Mouse (Mus musculus) forebrain, embryonic 13.5 days (tissue): ENCODE results near the gene Pknox2. TPM values are rescaled to one million over a fixed set of nuclear protein-coding genes. Genes with fewer than 3 reads are reported as not detected.

Experiments
- ATAC-seq: fragments of 200-750 bp; cut with Nextera tagmentation; 2 replicates; pipeline ENCODE4 v1.8.0; 2017
- H3K27ac ChIP-seq: fragments of 300-500 bp; sonication (generic); 2 replicates; pipeline ENCODE4 v1.5.1; 2015; ENCODE audit warnings: inconsistent platforms, mild to moderate bottlenecking, moderate library complexity
- H3K27me3 ChIP-seq: fragments of 300-500 bp; sonication (generic); 2 replicates; pipeline ENCODE4 v1.6.1; 2015; ENCODE audit warnings: mild to moderate bottlenecking, inconsistent platforms
- H3K36me3 ChIP-seq: fragments of 300-500 bp; sonication (generic); 2 replicates; pipeline ENCODE4 v1.6.1; 2015; ENCODE audit warnings: mild to moderate bottlenecking, inconsistent platforms; ENCODE audit not compliant: poor library complexity, severe bottlenecking
- H3K4me1 ChIP-seq: fragments of 300-500 bp; sonication (generic); 2 replicates; pipeline ENCODE4 v1.6.1; 2015; ENCODE audit warnings: inconsistent platforms
- H3K4me2 ChIP-seq: fragments of 300-500 bp; sonication (generic); 2 replicates; pipeline ENCODE4 v1.6.1; 2015; ENCODE audit warnings: inconsistent platforms, mild to moderate bottlenecking, moderate library complexity
- H3K4me3 ChIP-seq: fragments of 300-500 bp; sonication (generic); 2 replicates; pipeline ENCODE4 v1.5.1; 2015; ENCODE audit warnings: mild to moderate bottlenecking, inconsistent platforms
- H3K9ac ChIP-seq: fragments of 300-500 bp; sonication (generic); 2 replicates; pipeline ENCODE4 v1.6.1; 2015; ENCODE audit warnings: mild to moderate bottlenecking, inconsistent platforms
- H3K9me3 ChIP-seq: fragments of 300-500 bp; sonication (generic); replicated peaks from 2 replicates; pipeline ENCODE4 v1.6.1; 2016; ENCODE audit warnings: inconsistent platforms
- WGBS: fragments of 180-500 bp; shearing (Covaris S2); methylation state at CpG from one replicate; pipeline ENCODE4 v1.1.7; 2015; 5-methylcytosine and 5-hydroxymethylcytosine counted together
- polyA plus RNA-seq: library from polyadenylated mRNA; unstranded; fragments of >200 nt; fragmentation: Nextera tagmentation; extraction: Ambion mirVana; gene quantifications from 2 replicates; pipeline ENCODE4 v1.2.1, GENCODE M21; 2015

The Pknox2 gene
- polyA plus RNA-seq, 1 experiment from 2014 or later, result 18.7 TPM

DNA sequence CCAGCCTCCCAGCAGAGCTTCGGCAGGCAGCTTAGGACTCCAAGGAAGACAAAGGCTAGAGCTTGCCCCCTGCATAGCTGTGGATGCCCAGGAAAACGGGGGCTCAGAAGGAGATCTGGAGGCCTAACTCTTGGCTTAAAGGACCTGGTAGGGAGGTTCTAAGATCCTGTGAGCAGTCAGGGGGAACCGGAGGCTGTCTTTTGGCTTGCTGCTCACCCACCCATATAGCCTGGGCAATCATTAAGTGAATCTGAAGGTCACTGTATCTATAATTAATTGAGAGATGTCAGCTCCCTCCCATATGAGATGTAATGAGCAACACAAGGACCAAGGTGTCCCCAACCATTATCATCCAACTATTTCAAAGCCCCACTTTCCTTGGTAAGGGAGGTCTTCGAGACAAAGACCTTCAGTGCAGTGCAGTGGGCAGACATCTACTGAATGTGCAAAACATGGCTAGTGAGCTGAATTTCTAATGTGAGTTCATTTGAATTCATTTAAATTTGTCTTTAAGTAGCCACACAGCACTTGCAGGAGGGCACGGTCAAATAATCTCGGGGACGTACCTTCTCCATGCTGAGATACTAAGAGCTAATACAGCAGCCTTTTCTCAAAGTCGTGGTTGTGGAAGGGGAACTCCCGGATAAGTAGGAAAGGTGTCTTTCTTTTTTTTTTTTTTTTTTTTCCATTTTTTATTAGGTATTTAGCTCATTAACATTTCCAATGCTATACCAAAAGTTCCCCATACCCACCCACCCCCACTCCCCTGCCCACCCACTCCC, 30.4 kb downstream of the Pknox2 start:
- no peak overlapping the region for H3K27ac ChIP-seq
- WGBS, result 56% methylated on average over 9 of the region's 9 CpGs

DNA sequence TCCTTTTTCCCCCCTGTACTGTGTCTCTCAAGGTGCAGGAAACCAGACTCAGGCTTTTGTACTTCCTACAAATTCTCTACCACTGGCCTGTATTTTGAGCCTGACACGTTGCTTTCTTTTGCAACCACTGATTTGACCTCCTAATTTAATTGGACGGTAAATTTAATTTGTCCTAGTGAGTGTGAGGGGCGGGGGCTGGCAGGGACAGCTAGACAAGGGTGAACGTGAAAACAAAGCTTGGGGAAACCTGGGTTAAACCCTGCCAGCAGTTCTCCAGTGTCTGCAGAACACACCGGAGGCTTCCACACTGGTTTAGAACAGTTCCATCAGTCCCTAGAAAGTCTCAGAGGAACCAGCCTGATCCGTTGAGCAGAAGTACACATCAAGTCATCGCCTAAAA, 31.4 kb downstream of the Pknox2 start:
- Histone ChIP-seq H3K27me3 (no peaks in the 10 kb centered on the region; the same call in 1 of the 2 replicates), H3K4me2 (no peak overlapping the region), H3K9ac (no peak overlapping the region), H3K36me3 (0 out of 2 replicates have a peak, but pooled peaks cover 4% of the 10 kb centered on the region), H3K9me3 (no peaks in the 10 kb centered on the region), H3K4me1 (peaks cover 36% of the 10 kb centered on the region), H3K27ac (no peak overlapping the region), H3K4me3 (no peak overlapping the region)
- ATAC-seq, result no peak
- 47% methylated on average over 7 of the region's 7 CpGs for WGBS

More for the DNA sequence above, 30.4 kb downstream of the Pknox2 start:
- Histone ChIP-seq H3K9ac (no peak overlapping the region), H3K27me3 (no peaks in the 10 kb centered on the region; the same call in 1 of the 2 replicates), H3K36me3 (0 out of 2 replicates have a peak, but pooled peaks cover 4% of the 10 kb centered on the region), H3K4me2 (no peak overlapping the region), H3K9me3 (no peaks in the 10 kb centered on the region), H3K4me1 (peaks cover 43% of the 10 kb centered on the region), H3K4me3 (no peak overlapping the region)
- ATAC-seq, result no peak

DNA sequence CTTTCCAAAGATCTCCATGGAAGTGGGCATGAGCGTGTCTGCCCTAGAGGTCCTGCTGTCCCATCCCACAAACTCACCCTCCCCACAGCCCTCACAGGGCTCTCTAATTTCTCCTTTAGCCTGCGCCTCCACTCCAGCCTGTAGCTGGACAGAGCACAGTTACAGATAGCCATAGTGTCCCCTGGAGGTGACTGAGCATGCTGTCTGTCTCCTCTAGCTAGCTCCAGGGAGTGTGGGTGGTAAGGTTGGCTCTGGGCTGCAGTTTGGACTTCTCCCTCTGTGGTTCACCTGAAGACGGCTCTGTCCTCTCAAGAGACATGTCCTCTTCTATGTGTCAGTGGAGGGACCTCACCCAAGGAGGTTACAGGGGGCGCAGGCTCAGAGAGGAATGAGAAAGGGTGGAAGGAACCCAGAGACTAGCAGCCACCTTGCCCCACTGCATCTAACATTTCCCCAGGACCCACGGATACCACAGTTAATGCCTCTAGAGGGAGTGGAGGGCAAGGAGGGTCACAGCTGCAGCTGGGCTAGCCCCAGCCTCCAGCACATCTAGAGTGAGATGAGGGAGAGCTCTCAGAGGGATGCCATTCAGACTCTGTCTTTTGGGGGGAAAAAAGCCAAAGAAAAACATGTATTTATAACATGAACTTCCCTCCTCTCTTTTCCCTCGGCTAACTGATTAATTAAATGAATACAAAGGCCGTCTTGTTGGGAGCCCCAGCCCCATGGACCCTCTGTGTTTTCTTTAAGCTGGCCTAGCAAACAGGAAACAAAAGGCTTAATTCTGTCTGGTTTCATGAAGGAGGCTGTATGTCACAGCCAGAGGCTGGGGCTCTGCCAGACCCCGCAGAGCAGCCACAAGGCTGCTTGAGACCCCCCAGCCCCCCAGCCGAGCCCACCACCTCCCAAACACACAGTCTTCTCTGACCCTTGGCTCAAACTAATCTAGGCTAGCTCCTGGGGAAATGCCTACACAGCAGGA, 32.6 kb downstream of the Pknox2 start:
- no peaks in the 10 kb centered on the region for H3K9me3 ChIP-seq
- no peak overlapping the region; the same call in 1 of the 2 replicates for H3K9ac ChIP-seq
- H3K27ac ChIP-seq, result peak overlapping the region; percentile 49
- WGBS, result 14% methylated on average over 9 of the region's 9 CpGs
- no peak overlapping the region for H3K4me2 ChIP-seq
- H3K27me3 ChIP-seq, result no peaks in the 10 kb centered on the region; the same call in 1 of the 2 replicates
- H3K4me3 ChIP-seq, result no peak overlapping the region
- peak; percentile 84 for ATAC-seq
- H3K36me3 ChIP-seq, result 0 out of 2 replicates have a peak, but pooled peaks cover 4% of the 10 kb centered on the region
- peaks cover 33% of the 10 kb centered on the region for H3K4me1 ChIP-seq

DNA sequence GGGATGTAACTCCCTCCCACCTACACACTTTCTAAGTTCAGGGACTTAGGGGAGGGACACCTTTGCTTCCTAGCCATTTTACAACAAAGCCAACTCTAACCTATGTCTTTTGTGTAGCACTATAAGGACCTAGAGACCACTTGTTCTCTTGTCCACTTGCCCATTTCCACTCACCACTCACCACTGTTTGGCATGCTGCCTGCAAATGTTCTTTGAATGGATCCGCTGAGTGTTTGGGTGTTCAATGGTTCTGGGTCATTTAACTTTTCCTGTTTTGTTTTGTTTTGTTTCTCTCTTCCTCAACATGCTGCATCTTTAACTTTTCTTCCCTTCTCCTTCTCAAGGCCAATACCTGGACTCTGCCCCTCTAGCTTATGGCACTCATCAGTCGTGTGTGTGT, 39.7 kb downstream of the Pknox2 start:
- WGBS, result 35% methylated on average over 2 of the region's 2 CpGs
- no peaks in the 10 kb centered on the region for H3K27me3 ChIP-seq
- H3K27ac ChIP-seq, result no peak overlapping the region
- no peak overlapping the region for H3K4me3 ChIP-seq
- H3K9ac ChIP-seq, result no peak overlapping the region
- ATAC-seq, result no peak
- no peak overlapping the region for H3K4me2 ChIP-seq
- H3K9me3 ChIP-seq, result no peaks in the 10 kb centered on the region
- H3K4me1 ChIP-seq, result peaks cover 9% of the 10 kb centered on the region
- no peaks in the 10 kb centered on the region for H3K36me3 ChIP-seq

DNA sequence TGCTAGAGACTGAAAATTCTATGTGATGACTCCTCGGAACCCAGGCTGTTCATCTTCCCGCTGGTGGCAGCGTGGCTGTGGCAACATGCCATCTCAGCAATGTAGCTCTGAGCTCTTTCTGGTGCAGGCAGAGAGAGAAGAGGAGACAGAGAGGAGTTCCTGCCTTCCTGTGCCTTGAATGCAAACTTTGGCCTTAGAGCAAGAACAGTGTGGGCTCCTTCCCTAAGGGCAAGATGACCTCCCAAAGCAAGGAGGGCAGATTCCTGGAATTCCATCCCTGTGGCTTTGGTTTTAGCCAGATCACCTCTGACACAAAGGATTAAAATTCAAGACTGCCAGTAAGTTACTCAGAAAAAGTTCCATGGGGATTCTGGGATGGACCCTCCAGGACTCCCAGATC, 40.4 kb downstream of the Pknox2 start:
- Histone ChIP-seq H3K27me3 (no peaks in the 10 kb centered on the region), H3K4me1 (peaks cover 10% of the 10 kb centered on the region), H3K4me3 (no peak overlapping the region), H3K9me3 (no peaks in the 10 kb centered on the region), H3K4me2 (no peak overlapping the region), H3K36me3 (no peaks in the 10 kb centered on the region), H3K9ac (no peak overlapping the region), H3K27ac (no peak overlapping the region)
- no peak for ATAC-seq
- WGBS, result 49% methylated on average over 3 of the region's 3 CpGs

DNA sequence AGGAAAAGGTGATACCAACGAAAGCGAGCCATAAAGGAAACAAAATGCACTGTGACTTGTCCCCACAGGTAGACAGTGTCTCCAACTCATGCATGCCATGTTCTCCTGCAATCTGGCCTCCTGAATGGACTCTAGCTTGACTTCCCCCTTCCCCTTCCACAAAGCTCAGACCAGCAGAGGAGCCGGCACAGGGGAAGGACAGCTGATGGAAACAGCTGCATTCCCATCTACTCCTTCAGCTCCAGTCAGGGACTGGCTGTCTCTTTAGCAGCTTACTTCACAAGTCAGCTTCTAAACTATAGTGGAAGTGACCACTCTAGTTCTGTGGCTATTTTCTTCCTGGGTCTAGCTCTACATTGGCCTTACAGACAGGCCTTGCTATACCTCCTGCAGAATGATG, 43.0 kb downstream of the Pknox2 start:
- ATAC-seq, result no peak

DNA sequence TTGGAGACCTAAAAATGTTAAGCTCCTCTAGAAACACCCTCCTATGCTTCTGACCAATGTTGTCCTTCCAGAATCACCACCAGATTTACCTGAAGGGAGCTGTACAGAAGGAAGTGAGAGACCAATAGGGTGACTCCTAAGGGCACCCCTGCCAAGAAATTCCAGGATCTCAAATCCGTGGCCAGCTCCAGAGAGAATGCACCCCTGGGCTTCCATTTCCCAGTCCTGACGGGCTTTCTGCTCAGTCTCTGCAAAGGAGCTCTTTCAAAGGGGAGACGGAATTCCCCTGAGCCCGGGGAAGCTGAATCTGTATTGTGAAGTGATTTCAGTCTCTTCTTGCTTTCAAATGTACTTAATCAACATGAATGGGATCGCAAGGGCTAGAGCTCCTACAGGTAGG, 43.4 kb downstream of the Pknox2 start:
- no peak overlapping the region for H3K9ac ChIP-seq
- no peaks in the 10 kb centered on the region for H3K36me3 ChIP-seq
- no peak overlapping the region for H3K27ac ChIP-seq
- WGBS, result 18% methylated on average over 5 of the region's 5 CpGs
- H3K4me3 ChIP-seq, result no peak overlapping the region
- no peak overlapping the region for H3K4me2 ChIP-seq
- H3K27me3 ChIP-seq, result no peaks in the 10 kb centered on the region
- ATAC-seq, result no peak
- H3K9me3 ChIP-seq, result no peaks in the 10 kb centered on the region
- H3K4me1 ChIP-seq, result peaks cover 23% of the 10 kb centered on the region

More for the DNA sequence above, 43.0 kb downstream of the Pknox2 start:
- Histone ChIP-seq H3K27me3 (no peaks in the 10 kb centered on the region), H3K4me1 (peaks cover 23% of the 10 kb centered on the region), H3K4me2 (no peak overlapping the region), H3K27ac (no peak overlapping the region), H3K9me3 (no peaks in the 10 kb centered on the region), H3K9ac (no peak overlapping the region), H3K4me3 (no peak overlapping the region), H3K36me3 (no peaks in the 10 kb centered on the region)
- WGBS, result 71% methylated on average over 3 of the region's 3 CpGs

DNA sequence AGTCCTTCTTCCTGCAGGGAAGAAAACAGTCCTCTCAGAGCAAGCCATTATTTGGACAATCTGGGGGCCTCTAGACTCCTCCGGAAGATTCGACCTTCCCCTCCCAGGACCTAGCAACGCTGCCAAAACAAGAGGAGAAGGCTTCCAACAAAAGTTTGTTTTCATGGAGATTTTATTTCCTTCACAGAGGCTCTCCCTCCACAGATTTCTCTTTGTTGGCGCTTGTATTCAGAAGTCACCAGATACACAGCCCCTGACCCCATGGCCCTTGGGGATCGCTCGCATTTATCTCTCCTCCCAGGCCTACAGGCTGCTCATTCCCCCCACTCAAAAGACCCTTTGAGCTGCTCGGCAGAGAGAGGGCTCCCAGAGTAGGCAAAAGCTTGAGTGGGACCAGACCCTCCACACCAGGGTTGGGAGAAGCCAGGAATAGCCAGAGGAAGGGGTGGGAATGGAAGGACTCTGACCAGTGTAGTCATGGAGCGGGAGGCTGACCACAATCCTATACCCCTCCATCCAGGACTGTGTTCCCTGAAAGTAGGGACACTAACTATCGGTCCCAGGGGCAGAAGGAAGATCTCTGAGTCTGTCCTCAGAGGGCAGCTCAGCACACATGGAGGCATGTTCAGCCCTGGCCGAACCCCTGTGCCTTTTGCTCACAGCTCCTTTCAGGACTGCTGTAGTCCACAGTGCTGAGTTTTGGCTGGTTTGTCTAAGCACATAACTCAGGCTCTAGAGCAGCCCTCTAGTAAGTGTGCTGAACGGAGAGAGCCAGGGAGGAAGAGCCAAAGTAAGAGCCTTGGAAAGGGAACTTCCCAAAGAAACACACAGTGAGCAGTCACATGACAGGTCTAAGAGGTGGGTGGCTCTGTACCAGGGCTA, 45.9 kb downstream of the Pknox2 start:
- no peaks in the 10 kb centered on the region for H3K36me3 ChIP-seq
- H3K27ac ChIP-seq, result no peak overlapping the region
- no peaks in the 10 kb centered on the region for H3K9me3 ChIP-seq
- 43% methylated on average over 11 of the region's 11 CpGs for WGBS
- H3K4me3 ChIP-seq, result no peak overlapping the region
- H3K4me2 ChIP-seq, result no peak overlapping the region
- H3K4me1 ChIP-seq, result peaks cover 14% of the 10 kb centered on the region
- ATAC-seq, result no peak
- H3K27me3 ChIP-seq, result no peaks in the 10 kb centered on the region
- no peak overlapping the region for H3K9ac ChIP-seq

DNA sequence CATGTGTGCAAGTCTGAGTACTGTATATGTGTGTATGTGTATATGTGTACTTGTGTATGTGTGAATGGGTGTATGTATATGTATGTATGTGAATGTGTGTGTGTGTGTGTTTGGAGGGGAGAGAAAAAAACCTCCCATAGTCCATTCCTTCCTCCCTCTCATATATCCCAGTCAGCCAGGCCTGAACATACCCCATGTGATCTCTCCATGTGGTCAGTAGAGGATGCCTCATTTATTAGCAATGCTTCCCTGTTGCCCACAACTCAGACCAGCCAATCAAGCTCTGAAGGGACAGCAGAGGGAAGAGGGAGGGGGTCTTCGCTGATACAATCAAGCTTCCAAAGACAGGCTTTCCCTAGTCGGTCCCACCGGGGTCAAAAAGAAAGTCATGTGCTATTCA, 47.6 kb downstream of the Pknox2 start:
- Histone ChIP-seq H3K27ac (no peak overlapping the region), H3K9me3 (no peaks in the 10 kb centered on the region), H3K4me1 (peaks cover 19% of the 10 kb centered on the region), H3K9ac (no peak overlapping the region), H3K36me3 (no peaks in the 10 kb centered on the region), H3K4me2 (no peak overlapping the region), H3K4me3 (no peak overlapping the region), H3K27me3 (no peaks in the 10 kb centered on the region)
- no peak for ATAC-seq
- WGBS, result 67% methylated on average over 3 of the region's 3 CpGs

DNA sequence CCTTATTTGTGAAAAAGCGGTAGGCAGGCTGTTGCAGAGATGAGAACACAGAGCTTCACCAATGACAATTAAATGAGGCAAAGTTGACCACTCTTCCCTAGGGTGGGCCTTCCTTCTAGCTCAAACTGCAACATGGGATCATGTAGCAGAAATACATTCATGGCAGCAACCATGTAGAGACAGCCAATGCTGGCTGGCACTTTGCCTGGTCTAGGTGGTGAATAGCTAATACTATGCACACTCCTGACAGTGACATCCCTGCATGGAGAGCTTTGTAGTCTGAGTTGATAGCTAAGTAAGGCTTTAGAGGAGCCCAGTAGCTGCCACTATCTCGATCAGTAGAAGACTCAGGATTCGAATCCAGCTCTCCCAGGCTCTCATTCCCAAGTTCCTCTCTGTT, 48.6 kb downstream of the Pknox2 start:
- Histone ChIP-seq H3K9me3 (no peaks in the 10 kb centered on the region), H3K27ac (no peak overlapping the region), H3K36me3 (no peaks in the 10 kb centered on the region), H3K4me1 (peaks cover 28% of the 10 kb centered on the region), H3K4me2 (no peak overlapping the region), H3K4me3 (no peak overlapping the region), H3K9ac (no peak overlapping the region), H3K27me3 (no peaks in the 10 kb centered on the region)
- no peak for ATAC-seq
- 95% methylated on average over 3 of the region's 3 CpGs for WGBS

DNA sequence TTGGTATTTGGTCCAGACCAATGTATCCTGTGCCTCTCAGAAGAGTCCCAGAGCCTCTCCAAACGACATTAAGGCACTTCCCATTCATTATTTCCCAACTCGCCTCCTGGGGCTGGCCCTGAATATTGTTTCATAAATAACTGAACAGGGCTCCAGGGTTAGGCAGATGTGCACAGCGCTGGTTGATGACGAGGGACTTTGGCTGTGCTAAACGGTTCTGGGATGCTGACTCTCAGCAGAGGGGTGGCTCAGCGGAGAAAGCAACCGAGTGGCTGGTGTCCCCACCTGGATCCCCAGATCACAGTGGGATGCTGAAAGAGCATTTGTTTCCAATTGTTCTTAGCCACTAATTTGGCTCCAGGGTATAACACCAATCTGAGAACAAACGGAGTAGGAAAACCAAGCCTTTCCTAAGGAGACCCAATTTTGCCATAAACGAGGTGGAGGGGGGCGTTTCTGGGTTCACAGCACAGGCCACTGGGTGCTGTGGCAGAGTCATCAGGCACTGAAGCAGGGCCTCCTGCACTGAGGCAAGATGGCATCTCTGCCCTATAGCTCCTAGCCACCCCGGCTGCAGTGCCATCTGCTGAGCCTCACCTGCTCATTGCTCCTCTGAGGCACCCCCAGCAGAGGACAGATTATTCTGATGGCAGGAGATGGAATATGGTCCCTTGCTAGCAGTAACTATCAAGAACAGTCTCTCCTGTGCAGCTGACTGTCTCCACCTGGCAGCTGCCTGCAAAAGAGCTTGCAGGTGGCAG, 52.8 kb downstream of the Pknox2 start:
- Histone ChIP-seq H3K4me1 (peaks cover 33% of the 10 kb centered on the region), H3K9me3 (no peaks in the 10 kb centered on the region), H3K27me3 (no peaks in the 10 kb centered on the region), H3K4me2 (no peak overlapping the region), H3K4me3 (no peak overlapping the region), H3K9ac (no peak overlapping the region), H3K36me3 (no peaks in the 10 kb centered on the region), H3K27ac (no peak overlapping the region)
- ATAC-seq, result no peak
- 36% methylated on average over 11 of the region's 11 CpGs for WGBS
